Mouse (Mus musculus) urinary bladder, postnatal 25 days (tissue): ENCODE measurements around the gene Acot13.
"Not testable (repeated sequence)": the region's sequence is repeated elsewhere in the genome, so short reads cannot be mapped to it uniquely, and the experiment has no call there.

Experiments used
- DNase-seq: peaks from one replicate; pipeline ENCODE4 v3.0.0; 2022; ENCODE audit warnings: low spot score

Gene Acot13

GRCm38 (mm10) chr13:24786014-24786490 lies 45.3 kb downstream of the Acot13 start:
- DNase-seq = no peak

GRCm38 (mm10) chr13:24781916-24782315 lies 49.4 kb downstream of the Acot13 start:
- DNase-seq = no peak

GRCm38 (mm10) chr13:24778706-24779380 lies 52.5 kb downstream of the Acot13 start:
- no peak for DNase-seq

GRCm38 (mm10) chr13:24778026-24778425 lies 53.3 kb downstream of the Acot13 start:
- DNase-seq = no peak

GRCm38 (mm10) chr13:24776146-24776844 lies 55.0 kb downstream of the Acot13 start:
- peak; percentile 23 for DNase-seq

- DNase-seq = not testable (repeated sequence)
Measured at GRCm38 (mm10) chr13:24771482-24771881, 59.9 kb downstream of the Acot13 start.
